Mouse (Mus musculus): ENCODE measurements around the gene Htatsf1.

DNA sequence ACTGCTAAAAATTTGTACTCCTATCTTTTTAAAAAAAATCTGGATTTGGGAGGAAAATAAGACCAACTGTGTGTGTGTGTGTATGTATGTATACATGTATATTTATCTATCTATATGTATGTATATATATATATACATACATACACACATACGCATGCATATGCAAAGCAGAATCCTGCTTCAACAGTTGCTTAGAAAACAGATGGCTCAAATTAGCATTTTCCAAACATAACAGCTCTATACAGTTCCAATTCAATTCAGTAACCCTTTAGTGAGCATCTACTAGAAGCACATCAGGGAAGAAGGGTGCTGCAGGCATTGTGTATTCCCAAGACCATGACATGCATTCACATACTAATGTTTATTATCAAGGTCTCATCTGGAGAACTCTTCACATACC, 50.0 kb downstream of the Htatsf1 start:
- no peak for TF ChIP-seq CTCF (IDR thresholded peaks at IDR 0.05)
- TF ChIP-seq EP300 (IDR thresholded peaks at IDR 0.05), result no peak
